Mouse (Mus musculus): Measurements from ENCODE around the gene Vdr. TPM values are rescaled to one million over a fixed set of nuclear protein-coding genes. Genes with fewer than 3 reads are reported as not detected.

Vdr gene
- polyA plus RNA-seq, 2 experiments = 0.11 to 0.15 TPM

DNA sequence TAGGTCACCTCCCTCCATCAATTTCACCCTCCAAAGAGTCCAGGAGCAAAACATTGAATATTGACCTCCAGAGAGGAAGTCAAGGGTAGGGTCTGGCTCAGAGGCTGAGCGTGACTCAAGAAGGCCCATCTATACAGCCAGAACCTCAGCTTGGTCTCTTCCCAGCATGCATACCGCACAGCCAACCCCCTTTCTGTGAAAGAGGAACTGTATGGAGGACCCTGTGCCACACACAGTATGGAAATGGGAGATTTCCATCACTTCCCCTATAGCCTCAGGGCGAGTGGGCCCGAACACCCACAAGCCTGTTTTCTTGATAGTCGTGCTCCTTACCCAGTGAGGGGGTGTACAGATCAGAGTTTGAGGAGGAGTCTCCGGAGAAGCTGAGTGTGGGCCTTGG, 41.4 kb downstream of the Vdr start:
- Histone ChIP-seq H3K4me2 (ENCODE audit: low read depth) (no peak overlapping the region), H3K27me3 (ENCODE audit: control insufficient read depth, insufficient read depth, low read length) (no peaks in the 10 kb centered on the region), H3K27ac (no peak overlapping the region), H3K4me3 (ENCODE audit: insufficient read depth in 1 of 2, low read depth in 2 of 2, low read length in 2 of 2) (no peak overlapping the region), H3K4me1 (replicated peaks; ENCODE audit: control insufficient read depth in 2 of 2, insufficient read depth in 2 of 2, low read length in 1 of 2) (peaks cover 0 to 8% of the 10 kb centered on the region in 2 experiments; a peak in 2 of 4 replicates), H3K9ac (replicated peaks) (no peak overlapping the region), H3K9me3 (ENCODE audit: control insufficient read depth, low read length) (no peaks in the 10 kb centered on the region), H3K36me3 (replicated peaks; ENCODE audit: control insufficient read depth, insufficient read depth, low read depth) (no peaks in the 10 kb centered on the region)
- DNase-seq (ENCODE audit: low read depth in 3 of 3, low spot score in 3 of 3) = no peak
- no peak for ATAC-seq (ENCODE audit: insufficient read depth)
- WGBS (ENCODE audit: insufficient replicate concordance) = 34% methylated on average over 6 of the region's 6 CpGs
- TF ChIP-seq CTCF (IDR thresholded peaks at IDR 0.05; ENCODE audit: low read depth) = no peak
- TF ChIP-seq EP300 (IDR thresholded peaks at IDR 0.05; ENCODE audit: low read depth) = no peak

DNA sequence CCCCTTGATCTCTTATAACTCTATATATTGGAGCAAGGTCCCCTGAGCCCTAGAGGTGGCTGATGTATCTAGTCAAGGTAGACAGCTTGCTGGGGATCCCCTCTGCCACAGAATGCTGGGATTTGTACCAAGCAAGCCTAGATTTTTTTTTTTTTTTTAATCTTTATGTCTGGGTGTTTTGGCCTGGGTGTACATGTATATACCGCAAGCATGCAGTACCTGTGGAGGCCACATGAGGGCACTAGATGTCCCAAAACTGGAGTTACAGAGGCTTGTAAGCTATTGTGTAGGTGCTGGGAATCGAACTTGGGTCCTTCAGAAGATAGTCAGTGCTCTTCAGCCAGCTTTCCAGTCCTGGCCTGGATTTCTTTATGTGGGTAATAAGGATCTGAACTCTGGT, 44.4 kb downstream of the Vdr start:
- ATAC-seq (ENCODE audit: insufficient read depth) (no peak), DNase-seq (ENCODE audit: low read depth in 3 of 3, low spot score in 3 of 3) (no peak)
- Histone ChIP-seq H3K4me1 (replicated peaks; ENCODE audit: control insufficient read depth in 2 of 2, insufficient read depth in 2 of 2, low read length in 1 of 2) (peaks cover 0 to 8% of the 10 kb centered on the region in 2 experiments; a peak in 2 of 4 replicates), H3K4me3 (ENCODE audit: insufficient read depth in 1 of 2, low read depth in 2 of 2, low read length in 2 of 2) (no peak overlapping the region), H3K27me3 (ENCODE audit: control insufficient read depth, insufficient read depth, low read length) (no peaks in the 10 kb centered on the region), H3K9ac (replicated peaks) (no peak overlapping the region), H3K27ac (no peak overlapping the region), H3K36me3 (replicated peaks; ENCODE audit: control insufficient read depth, insufficient read depth, low read depth) (no peaks in the 10 kb centered on the region), H3K9me3 (ENCODE audit: control insufficient read depth, low read length) (no peaks in the 10 kb centered on the region), H3K4me2 (ENCODE audit: low read depth) (no peak overlapping the region)
- TF ChIP-seq CTCF (IDR thresholded peaks at IDR 0.05; ENCODE audit: low read depth) (peak; percentile 62), EP300 (IDR thresholded peaks at IDR 0.05; ENCODE audit: low read depth) (no peak)
- 76% methylated on average over 2 of the region's 2 CpGs for WGBS (ENCODE audit: insufficient replicate concordance)

DNA sequence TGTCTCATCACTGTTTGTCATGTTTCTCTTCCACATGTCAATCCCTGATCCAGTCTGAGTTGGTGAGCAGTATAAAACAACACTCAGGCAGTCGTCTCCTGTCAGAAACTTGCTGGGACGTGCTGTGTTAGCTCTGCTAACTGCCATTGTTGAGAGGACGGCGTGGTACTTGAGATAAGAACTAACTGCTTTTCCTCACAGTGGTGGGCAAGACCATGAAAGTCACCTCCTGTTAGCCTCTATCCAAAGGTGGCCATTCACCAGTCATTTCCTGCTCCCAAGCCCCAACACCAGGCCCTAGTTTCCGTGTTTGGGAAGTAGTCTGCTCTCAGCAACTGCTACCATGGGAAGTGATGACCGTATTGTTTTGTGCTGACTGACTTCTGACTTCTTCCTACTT, 45.3 kb downstream of the Vdr start:
- WGBS (ENCODE audit: insufficient replicate concordance) = 6% methylated on average over 6 of the region's 6 CpGs
- H3K27ac ChIP-seq = no peak overlapping the region; the same call in 1 of the 2 replicates
- no peaks in the 10 kb centered on the region for H3K27me3 ChIP-seq (ENCODE audit: control insufficient read depth, insufficient read depth, low read length)
- no peak overlapping the region for H3K9ac ChIP-seq (replicated peaks)
- H3K4me2 ChIP-seq (ENCODE audit: low read depth) = no peak overlapping the region
- DNase-seq (ENCODE audit: low read depth in 3 of 3, low spot score in 3 of 3) (no peak), ATAC-seq (ENCODE audit: insufficient read depth) (peak; percentile 69)
- no peaks in the 10 kb centered on the region for H3K9me3 ChIP-seq (ENCODE audit: control insufficient read depth, low read length)
- no peaks in the 10 kb centered on the region for H3K36me3 ChIP-seq (replicated peaks; ENCODE audit: control insufficient read depth, insufficient read depth, low read depth)
- H3K4me3 ChIP-seq (ENCODE audit: insufficient read depth in 1 of 2, low read depth in 2 of 2, low read length in 2 of 2) = no peak overlapping the region
- peaks cover 0 to 8% of the 10 kb centered on the region in 2 experiments; a peak in 2 of 4 replicates for H3K4me1 ChIP-seq (replicated peaks; ENCODE audit: control insufficient read depth in 2 of 2, insufficient read depth in 2 of 2, low read length in 1 of 2)
- TF ChIP-seq CTCF (IDR thresholded peaks at IDR 0.05; ENCODE audit: low read depth) (no peak), EP300 (IDR thresholded peaks at IDR 0.05; ENCODE audit: low read depth) (peak; percentile 73)

DNA sequence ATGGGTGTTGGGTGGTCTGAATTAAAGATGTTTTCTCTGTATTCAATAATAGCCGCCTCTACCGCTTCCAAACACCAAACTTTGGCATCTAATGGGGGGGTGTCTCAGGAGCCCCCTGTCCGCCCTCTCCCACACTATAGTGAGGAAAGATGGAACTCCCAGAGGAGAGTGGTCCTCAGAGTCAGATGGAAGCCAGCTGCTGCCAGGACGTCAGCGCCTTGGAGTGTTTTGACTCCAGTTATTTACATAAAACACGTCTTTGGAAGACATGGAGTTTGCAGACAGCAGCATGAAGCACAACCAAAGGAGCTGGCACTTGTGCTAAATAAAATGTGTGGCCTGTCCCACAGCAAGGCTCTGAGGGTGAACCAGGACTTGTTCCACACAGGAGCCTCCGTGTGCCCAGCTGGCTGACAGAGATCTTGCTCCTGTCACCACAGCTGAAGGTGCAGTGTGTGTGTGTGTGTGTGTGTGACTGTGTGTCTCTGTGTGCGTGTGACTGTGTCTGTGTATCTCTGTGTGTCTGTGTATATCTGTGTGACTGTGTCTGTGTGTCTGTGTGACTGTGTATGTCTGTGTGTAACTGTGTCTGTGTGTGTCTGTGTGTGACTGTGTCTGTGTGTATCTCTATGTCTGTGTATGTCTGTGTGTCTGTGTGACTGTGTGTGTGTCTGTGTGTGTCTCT, 45.9 kb downstream of the Vdr start:
- no peak overlapping the region; the same call in 1 of the 2 replicates for H3K9ac ChIP-seq (replicated peaks)
- H3K9me3 ChIP-seq (ENCODE audit: control insufficient read depth, low read length) = no peaks in the 10 kb centered on the region
- H3K4me3 ChIP-seq (ENCODE audit: insufficient read depth in 1 of 2, low read depth in 2 of 2, low read length in 2 of 2) = no peak overlapping the region
- H3K4me1 ChIP-seq (replicated peaks; ENCODE audit: control insufficient read depth in 2 of 2, insufficient read depth in 2 of 2, low read length in 1 of 2) = peaks cover 0 to 8% of the 10 kb centered on the region in 2 experiments; a peak in 2 of 4 replicates
- ATAC-seq (ENCODE audit: insufficient read depth) (peak; percentile 52; the same call in 1 of the 2 replicates), DNase-seq (ENCODE audit: low read depth in 3 of 3, low spot score in 3 of 3) (no peak)
- H3K27ac ChIP-seq = no peak overlapping the region
- H3K36me3 ChIP-seq (replicated peaks; ENCODE audit: control insufficient read depth, insufficient read depth, low read depth) = no peaks in the 10 kb centered on the region
- H3K27me3 ChIP-seq (ENCODE audit: control insufficient read depth, insufficient read depth, low read length) = no peaks in the 10 kb centered on the region
- TF ChIP-seq CTCF (IDR thresholded peaks at IDR 0.05; ENCODE audit: low read depth) = no peak
- no peak for TF ChIP-seq EP300 (IDR thresholded peaks at IDR 0.05; ENCODE audit: low read depth)
- no peak overlapping the region for H3K4me2 ChIP-seq (ENCODE audit: low read depth)
- 55% methylated on average over 8 of the region's 8 CpGs for WGBS (ENCODE audit: insufficient replicate concordance)

DNA sequence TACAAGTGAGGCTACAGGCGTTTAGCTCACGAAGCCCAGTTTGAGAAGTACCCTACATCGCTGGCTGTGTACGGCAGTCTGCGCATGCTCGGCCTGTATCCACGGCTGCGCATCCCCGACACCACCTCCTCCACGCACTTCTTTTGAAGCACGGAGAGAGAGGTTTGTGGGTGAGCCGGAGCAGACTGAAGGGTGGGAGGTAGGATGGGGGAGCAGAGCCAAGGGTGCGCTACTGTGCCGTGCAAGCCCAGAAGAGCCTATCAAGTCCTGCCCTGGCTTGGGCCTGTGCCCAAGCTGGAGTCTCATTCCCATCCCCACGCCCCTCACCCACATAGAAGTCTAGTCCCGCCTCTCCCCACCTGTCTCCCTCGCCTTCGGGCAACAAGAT, 46.9 kb downstream of the Vdr start:
- H3K4me3 ChIP-seq (ENCODE audit: insufficient read depth in 1 of 2, low read depth in 2 of 2, low read length in 2 of 2) = no peak overlapping the region
- no peak overlapping the region for H3K27ac ChIP-seq
- TF ChIP-seq EP300 (IDR thresholded peaks at IDR 0.05; ENCODE audit: low read depth) = no peak
- no peak for TF ChIP-seq CTCF (IDR thresholded peaks at IDR 0.05; ENCODE audit: low read depth)
- H3K4me1 ChIP-seq (replicated peaks; ENCODE audit: control insufficient read depth in 2 of 2, insufficient read depth in 2 of 2, low read length in 1 of 2) = peaks cover 0 to 8% of the 10 kb centered on the region in 2 experiments; a peak in 2 of 4 replicates
- no peak overlapping the region for H3K4me2 ChIP-seq (ENCODE audit: low read depth)
- DNase-seq (ENCODE audit: low read depth in 3 of 3, low spot score in 3 of 3) = no peak
- H3K36me3 ChIP-seq (replicated peaks; ENCODE audit: control insufficient read depth, insufficient read depth, low read depth) = no peaks in the 10 kb centered on the region
- WGBS (ENCODE audit: insufficient replicate concordance) = 80% methylated on average over 18 of the region's 18 CpGs
- no peak overlapping the region for H3K9ac ChIP-seq (replicated peaks)
- H3K27me3 ChIP-seq (ENCODE audit: control insufficient read depth, insufficient read depth, low read length) = no peaks in the 10 kb centered on the region
- no peaks in the 10 kb centered on the region for H3K9me3 ChIP-seq (ENCODE audit: control insufficient read depth, low read length)
- no peak for ATAC-seq (ENCODE audit: insufficient read depth)

Data from liver, embryonic 14.5 days (tissue).